Mouse (Mus musculus) midbrain, embryonic 16.5 days (tissue): ENCODE results near the gene Rarres2. TPM values are rescaled to one million over a fixed set of nuclear protein-coding genes. Genes with fewer than 3 reads are reported as not detected.

Source experiments
- ATAC-seq: fragments of 200-750 bp; cut with Nextera tagmentation; 2 replicates; pipeline ENCODE4 v1.8.0; 2017; ENCODE audit warnings: moderate TSS enrichment
- H3K27ac ChIP-seq: fragments of 300-500 bp; sonication (generic); 2 replicates; pipeline ENCODE4 v1.5.1; 2014; ENCODE audit warnings: mild to moderate bottlenecking, low read length, mixed read lengths
- H3K27me3 ChIP-seq: fragments of 300-500 bp; sonication (generic); 2 replicates; pipeline ENCODE4 v1.6.1; 2014; ENCODE audit warnings: low read depth, low read length, mixed read lengths; ENCODE audit not compliant: control insufficient read depth, insufficient read depth
- H3K36me3 ChIP-seq: fragments of 300-500 bp; sonication (generic); 2 replicates; pipeline ENCODE4 v1.6.1; 2014; ENCODE audit warnings: mild to moderate bottlenecking, low read length, moderate library complexity, mixed read lengths; ENCODE audit not compliant: control insufficient read depth, insufficient read depth
- H3K4me1 ChIP-seq: fragments of 300-500 bp; sonication (generic); 2 replicates; pipeline ENCODE4 v1.6.1; 2014; ENCODE audit warnings: mild to moderate bottlenecking, low read length, mixed read lengths; ENCODE audit not compliant: control insufficient read depth, insufficient read depth
- H3K4me2 ChIP-seq: fragments of 300-500 bp; sonication (generic); 2 replicates; pipeline ENCODE4 v1.6.1; 2014; ENCODE audit warnings: mild to moderate bottlenecking, low read length, mixed read lengths
- H3K4me3 ChIP-seq: fragments of 300-500 bp; sonication (generic); 2 replicates; pipeline ENCODE4 v1.5.1; 2014; ENCODE audit warnings: low read depth, mild to moderate bottlenecking, low read length, moderate library complexity, mixed read lengths
- H3K9ac ChIP-seq: fragments of 300-500 bp; sonication (generic); 2 replicates; pipeline ENCODE4 v1.6.1; 2014; ENCODE audit warnings: low read depth, low read length, mixed read lengths
- H3K9me3 ChIP-seq: fragments of 300-500 bp; sonication (generic); replicated peaks from 2 replicates; pipeline ENCODE4 v1.6.1; 2014; ENCODE audit warnings: mild to moderate bottlenecking, low read length, mixed read lengths; ENCODE audit not compliant: control insufficient read depth, poor library complexity, severe bottlenecking
- WGBS: fragments of 180-500 bp; shearing (Covaris S2); extraction: QIAGEN DNeasy Blood & Tissue Kit; methylation state at CpG from one replicate; pipeline ENCODE4 v1.1.7; 2014; 5-methylcytosine and 5-hydroxymethylcytosine counted together
- polyA plus RNA-seq: library from polyadenylated mRNA; unstranded; fragments of >200 nt; fragmentation: Nextera tagmentation; extraction: Ambion mirVana; gene quantifications from 2 replicates; pipeline ENCODE4 v1.2.1, GENCODE M21; 2015

The Rarres2 gene
- polyA plus RNA-seq, 1 experiment from 2014 or later, result 5.7 TPM

- 82% methylated on average over 1 of the region's 1 CpGs for WGBS
Measured at GRCm38 (mm10) chr6:48600594-48600993, 28.0 kb upstream of the Rarres2 start.

GRCm38 (mm10) chr6:48597233-48597625 is 24.6 kb upstream of the Rarres2 start:
- Histone ChIP-seq H3K27ac (no peak overlapping the region), H3K4me2 (no peak overlapping the region), H3K36me3 (peaks cover 40% of the 10 kb centered on the region), H3K9ac (no peak overlapping the region), H3K4me1 (peaks cover 23% of the 10 kb centered on the region), H3K4me3 (no peak overlapping the region), H3K27me3 (no peaks in the 10 kb centered on the region), H3K9me3 (peaks cover 22% of the 10 kb centered on the region; the same call in 1 of the 2 replicates)
- ATAC-seq, result no peak
- 97% methylated on average over 27 of the region's 27 CpGs for WGBS

More at GRCm38 (mm10) chr6:48600594-48600993, 28.0 kb upstream of the Rarres2 start:
- H3K9me3 ChIP-seq, result peaks cover 22% of the 10 kb centered on the region; the same call in 1 of the 2 replicates
- H3K4me3 ChIP-seq, result no peak overlapping the region
- ATAC-seq, result no peak
- H3K9ac ChIP-seq, result no peak overlapping the region
- peaks cover 16% of the 10 kb centered on the region for H3K4me1 ChIP-seq
- peaks cover 40% of the 10 kb centered on the region for H3K36me3 ChIP-seq
- H3K27ac ChIP-seq, result peak overlapping the region; percentile 94; the same call in 1 of the 2 replicates
- H3K27me3 ChIP-seq, result no peaks in the 10 kb centered on the region
- H3K4me2 ChIP-seq, result no peak overlapping the region

GRCm38 (mm10) chr6:48596545-48597232 is 24.1 kb upstream of the Rarres2 start:
- no peak for ATAC-seq
- 97% methylated on average over 45 of the region's 45 CpGs for WGBS

GRCm38 (mm10) chr6:48595278-48595677 is 22.7 kb upstream of the Rarres2 start:
- Histone ChIP-seq H3K36me3 (peaks cover 40% of the 10 kb centered on the region), H3K9ac (peak overlapping the region; percentile 96; the same call in 1 of the 2 replicates), H3K27ac (no peak overlapping the region), H3K4me1 (peaks cover 16% of the 10 kb centered on the region), H3K9me3 (peaks cover 22% of the 10 kb centered on the region; the same call in 1 of the 2 replicates), H3K27me3 (no peaks in the 10 kb centered on the region), H3K4me3 (peak overlapping the region; percentile 87), H3K4me2 (peak overlapping the region; percentile 90)
- ATAC-seq, result no peak
- WGBS, result 36% methylated on average over 1 of the region's 1 CpGs

More at GRCm38 (mm10) chr6:48596545-48597232, 24.1 kb upstream of the Rarres2 start:
- Histone ChIP-seq H3K4me1 (peaks cover 23% of the 10 kb centered on the region), H3K27ac (no peak overlapping the region), H3K9me3 (peaks cover 22% of the 10 kb centered on the region; the same call in 1 of the 2 replicates), H3K27me3 (no peaks in the 10 kb centered on the region), H3K9ac (no peak overlapping the region), H3K4me3 (no peak overlapping the region), H3K4me2 (no peak overlapping the region), H3K36me3 (peaks cover 40% of the 10 kb centered on the region)

- peak; percentile 85 for ATAC-seq
- H3K27ac ChIP-seq, result peak overlapping the region; percentile 97
- H3K27me3 ChIP-seq, result no peaks in the 10 kb centered on the region
- H3K4me3 ChIP-seq, result peak overlapping the region; percentile 87
- peaks cover 16% of the 10 kb centered on the region for H3K4me1 ChIP-seq
- WGBS, result under 1% methylated on average over 40 of the region's 41 CpGs
- H3K9ac ChIP-seq, result peak overlapping the region; percentile 96
- H3K9me3 ChIP-seq, result peaks cover 22% of the 10 kb centered on the region; the same call in 1 of the 2 replicates
- peaks cover 35% of the 10 kb centered on the region for H3K36me3 ChIP-seq
- H3K4me2 ChIP-seq, result peak overlapping the region; percentile 90
Measured at GRCm38 (mm10) chr6:48594043-48594738, 21.6 kb upstream of the Rarres2 start.

- Histone ChIP-seq H3K4me2 (peak within 1 kb of the TSS; percentile 90), H3K9me3 (peaks cover 22% of the 10 kb centered on the region; the same call in 1 of the 2 replicates), H3K4me1 (peaks cover 16% of the 10 kb centered on the region), H3K36me3 (peaks cover 28% of the 10 kb centered on the region), H3K9ac (peak within 1 kb of the TSS; percentile 96), H3K27ac (peak within 1 kb of the TSS; percentile 97), H3K4me3 (peak within 1 kb of the TSS; percentile 87), H3K27me3 (no peaks in the 10 kb centered on the region)
- WGBS, result 4% methylated on average over 44 of the region's 45 CpGs
- peak; percentile 93 for ATAC-seq
Measured at GRCm38 (mm10) chr6:48593158-48594042, 20.8 kb upstream of the Rarres2 start, which contains the start of the genes Repin1 and Gm44965. Repin1 (plus strand) TSS chr6:48593883. Gm44965 (plus strand) TSS chr6:48593941.

GRCm38 (mm10) chr6:48591871-48592270 is 19.3 kb upstream of the Rarres2 start:
- Histone ChIP-seq H3K4me3 (no peak overlapping the region), H3K9me3 (peaks cover 10% of the 10 kb centered on the region; the same call in 1 of the 2 replicates), H3K27ac (no peak overlapping the region), H3K9ac (no peak overlapping the region), H3K4me1 (peaks cover 16% of the 10 kb centered on the region), H3K36me3 (peaks cover 13% of the 10 kb centered on the region), H3K27me3 (no peaks in the 10 kb centered on the region), H3K4me2 (no peak overlapping the region)
- 89% methylated on average over 6 of the region's 6 CpGs for WGBS
- no peak for ATAC-seq

GRCm38 (mm10) chr6:48591221-48591845 is 18.7 kb upstream of the Rarres2 start:
- WGBS, result 95% methylated on average over 3 of the region's 3 CpGs
- no peak overlapping the region for H3K4me2 ChIP-seq
- 0 out of 2 replicates have a peak, but pooled peaks cover 4% of the 10 kb centered on the region for H3K9me3 ChIP-seq
- peaks cover 16% of the 10 kb centered on the region for H3K4me1 ChIP-seq
- H3K9ac ChIP-seq, result no peak overlapping the region
- H3K4me3 ChIP-seq, result no peak overlapping the region
- H3K27me3 ChIP-seq, result no peaks in the 10 kb centered on the region
- no peak for ATAC-seq
- no peak overlapping the region for H3K27ac ChIP-seq
- peaks cover 7% of the 10 kb centered on the region for H3K36me3 ChIP-seq
